Mouse (Mus musculus) monocyte, adult 5-6 weeks (primary cell): ENCODE measurements around the gene Snx25. TPM values are rescaled to one million over a fixed set of nuclear protein-coding genes. Genes with fewer than 3 reads are reported as not detected.
"Not testable (repeated sequence)": the region's sequence is repeated elsewhere in the genome, so short reads cannot be mapped to it uniquely, and the experiment has no call there.

Source experiments
- ATAC-seq: fragments of 153-309, 156-312 bp; replicated peaks from 2 replicates; pipeline ENCODE4 v1.8.0; 2017; ENCODE audit warnings: mild to moderate bottlenecking; ENCODE audit not compliant: low TSS enrichment, insufficient number of reproducible peaks, severe bottlenecking, poor library complexity, low FRiP score
- total RNA-seq: library from RNA; stranded (forward); fragments of 200-1000, 200-491, 200-594 nt; gene quantifications from 3 replicates; pipeline ENCODE4 v1.2.3, GENCODE M21; 2017

Snx25 gene
- total RNA-seq, 1 experiment from 2014 or later, result 15.1 TPM

DNA sequence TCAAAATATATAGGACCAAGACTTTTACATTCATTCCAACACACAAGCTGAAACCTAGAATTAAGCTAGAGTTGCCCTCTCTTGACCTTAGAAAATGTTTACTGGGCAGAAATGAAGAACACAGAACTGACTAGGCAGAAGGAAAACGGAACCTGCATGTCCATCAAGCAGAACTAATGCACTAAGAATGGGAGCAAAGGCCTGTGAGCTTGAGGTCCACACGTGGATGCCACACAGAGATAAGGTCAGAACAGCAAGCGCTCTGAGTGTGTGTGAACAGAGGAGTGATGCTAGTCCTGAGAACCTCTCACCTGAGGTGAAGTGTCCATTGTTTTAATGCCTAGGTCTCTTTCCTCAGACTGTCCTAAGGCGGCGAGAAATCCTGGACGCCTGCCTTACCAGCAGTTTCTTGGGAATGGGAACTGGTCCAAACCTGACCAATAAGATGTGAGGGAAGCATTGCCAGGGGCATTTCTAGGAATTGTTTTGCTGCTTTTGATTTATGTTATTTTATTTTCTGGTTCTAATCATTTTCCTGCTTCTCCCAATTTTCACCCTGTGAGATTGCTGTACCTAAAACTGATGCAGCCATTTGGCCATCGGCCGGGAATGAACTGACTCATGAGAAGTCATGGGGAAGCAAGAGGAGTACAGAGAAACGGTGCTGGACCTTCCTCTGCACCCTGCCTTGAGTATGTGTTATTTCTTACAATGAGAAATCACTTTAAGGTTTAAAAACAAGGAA lies 11.4 kb downstream of the Snx25 start:
- no peak for ATAC-seq

DNA sequence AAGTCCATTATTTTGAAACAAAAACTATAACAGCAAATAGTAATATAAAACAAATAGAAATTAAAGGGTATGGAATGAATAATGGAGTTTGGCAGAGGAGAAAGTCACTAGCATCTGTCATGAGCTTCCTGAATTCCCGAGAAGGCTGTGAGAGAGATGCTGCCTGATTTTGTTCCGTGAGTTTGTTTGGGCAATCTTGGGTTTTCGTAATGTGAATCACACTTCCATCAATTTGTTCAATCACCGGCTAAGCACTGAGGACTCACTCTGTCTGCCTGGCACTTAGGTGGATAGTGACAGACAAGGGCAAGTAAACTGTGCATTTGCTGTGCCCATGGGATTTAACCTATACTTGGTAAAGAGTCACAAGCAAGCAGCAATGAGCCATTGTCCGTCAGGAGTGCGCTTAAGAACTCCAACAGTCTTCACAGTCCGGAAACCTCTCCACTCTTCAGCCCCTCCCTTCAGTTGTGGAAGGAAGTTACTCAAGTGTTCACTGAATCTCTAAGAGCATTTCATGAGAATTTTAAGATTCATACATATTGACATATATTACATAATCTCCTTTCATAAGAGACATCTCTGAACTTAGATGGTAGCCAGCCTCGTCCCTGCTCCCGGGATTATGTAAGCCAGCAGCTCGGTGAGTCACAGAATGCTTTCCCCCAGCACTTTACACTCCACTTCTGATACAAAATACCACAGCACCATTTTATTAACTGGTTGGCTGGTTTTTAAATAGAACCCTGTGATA lies 13.9 kb downstream of the Snx25 start:
- peak; percentile 47; the same call in 1 of the 2 replicates for ATAC-seq

DNA sequence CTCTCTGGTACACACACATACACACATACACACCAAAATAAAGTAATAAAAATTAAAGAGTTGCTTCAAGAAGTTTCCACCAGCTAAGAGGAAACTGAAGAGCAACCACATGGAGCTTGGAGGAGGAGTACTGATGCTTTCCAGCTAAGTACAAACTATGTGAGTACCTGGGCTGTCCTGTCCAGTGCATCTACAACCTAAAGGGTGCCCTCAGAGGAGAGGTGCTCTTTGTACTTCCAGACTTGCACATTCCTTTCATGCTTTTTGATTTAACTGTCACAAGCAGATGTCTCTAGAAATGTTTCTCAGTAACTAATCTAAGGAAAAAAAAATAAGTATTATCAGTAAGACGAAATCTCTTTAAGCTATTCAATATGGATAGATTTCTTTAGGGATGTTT lies 14.6 kb downstream of the Snx25 start:
- no peak for ATAC-seq

DNA sequence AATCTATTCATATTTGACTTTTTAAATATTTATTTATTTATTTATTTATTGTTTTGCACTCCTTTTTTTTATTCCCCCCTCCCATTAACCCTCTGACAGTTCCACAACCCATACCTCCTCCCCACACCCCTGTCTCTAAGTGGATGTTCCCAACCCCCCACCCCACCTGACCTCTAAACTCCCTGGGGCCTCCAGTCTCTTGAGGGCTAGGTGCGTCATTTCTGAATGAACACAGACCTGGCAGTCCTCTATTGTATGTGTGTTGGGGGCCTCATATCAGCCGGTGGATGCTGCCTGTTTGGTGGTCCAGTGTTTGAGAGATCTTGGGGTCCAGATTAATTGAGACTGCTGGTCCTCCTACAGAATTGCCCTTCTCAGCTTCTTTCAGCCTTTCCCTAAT lies 16.4 kb downstream of the Snx25 start:
- ATAC-seq, result not testable (repeated sequence)

DNA sequence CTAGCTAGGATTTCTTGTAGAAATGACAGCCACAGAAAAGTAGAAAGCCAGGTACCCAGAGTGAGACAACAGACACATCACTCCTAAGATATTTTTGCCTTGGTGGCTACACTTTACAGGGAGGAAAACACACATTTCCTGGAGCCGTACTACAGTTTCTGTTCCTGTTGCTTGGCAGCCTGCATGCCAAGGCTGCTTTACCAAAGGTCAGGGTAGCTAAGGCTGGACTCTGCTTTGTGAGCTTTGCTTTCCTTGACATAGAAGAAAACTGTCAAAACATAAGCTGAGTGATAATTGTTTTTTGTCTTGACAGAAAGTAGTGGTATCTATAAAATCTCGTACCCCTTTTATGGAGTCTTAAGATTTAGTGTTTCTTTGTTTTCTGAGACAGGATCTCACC lies 21.5 kb downstream of the Snx25 start:
- no peak for ATAC-seq

- no peak for ATAC-seq
Measured at GRCm38 (mm10) chr8:46122498-46122897, 29.5 kb downstream of the Snx25 start.

- no peak for ATAC-seq
Measured at GRCm38 (mm10) chr8:46119176-46119575, 32.8 kb downstream of the Snx25 start.

GRCm38 (mm10) chr8:46117172-46117571 lies 34.8 kb downstream of the Snx25 start:
- no peak for ATAC-seq

- ATAC-seq, result not testable (repeated sequence)
Measured at GRCm38 (mm10) chr8:46113421-46114170, 38.4 kb downstream of the Snx25 start.

GRCm38 (mm10) chr8:46107690-46108089 lies 44.3 kb downstream of the Snx25 start:
- ATAC-seq, result no peak

- ATAC-seq, result no peak
Measured at GRCm38 (mm10) chr8:46103434-46103833, 48.5 kb downstream of the Snx25 start.

DNA sequence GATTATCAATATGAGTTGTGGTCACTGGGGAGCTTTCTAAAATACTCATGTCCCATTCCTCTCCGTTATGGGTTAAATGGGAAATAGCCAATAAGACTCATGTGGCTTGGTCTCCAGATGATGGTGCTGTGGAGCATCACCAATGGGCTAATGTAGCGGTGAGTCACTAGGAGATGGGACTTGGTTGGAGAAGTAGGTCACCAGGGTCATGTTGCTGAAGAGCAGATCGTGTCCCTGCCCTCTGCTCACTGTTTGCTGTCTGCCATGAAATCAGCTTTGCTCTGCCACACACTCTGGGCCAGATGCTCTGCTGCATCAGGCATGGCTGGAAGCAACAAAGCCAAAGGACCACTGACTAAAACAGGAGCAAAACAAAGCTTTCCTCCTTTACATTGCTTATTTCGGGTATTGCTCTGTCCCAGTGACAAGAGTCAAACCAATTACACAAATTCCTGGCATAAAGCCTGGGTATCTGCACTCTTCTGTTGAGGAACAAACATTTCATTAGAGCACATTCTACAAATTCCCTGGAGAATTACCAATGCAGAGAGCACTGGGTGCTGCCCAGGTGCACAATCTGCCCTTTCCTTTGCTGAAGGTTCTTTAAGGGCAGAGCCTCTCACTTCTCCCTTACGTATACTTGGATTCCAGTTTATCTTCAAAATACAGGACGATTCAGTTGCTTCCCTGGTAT lies 59.1 kb downstream of the Snx25 start:
- no peak for ATAC-seq

DNA sequence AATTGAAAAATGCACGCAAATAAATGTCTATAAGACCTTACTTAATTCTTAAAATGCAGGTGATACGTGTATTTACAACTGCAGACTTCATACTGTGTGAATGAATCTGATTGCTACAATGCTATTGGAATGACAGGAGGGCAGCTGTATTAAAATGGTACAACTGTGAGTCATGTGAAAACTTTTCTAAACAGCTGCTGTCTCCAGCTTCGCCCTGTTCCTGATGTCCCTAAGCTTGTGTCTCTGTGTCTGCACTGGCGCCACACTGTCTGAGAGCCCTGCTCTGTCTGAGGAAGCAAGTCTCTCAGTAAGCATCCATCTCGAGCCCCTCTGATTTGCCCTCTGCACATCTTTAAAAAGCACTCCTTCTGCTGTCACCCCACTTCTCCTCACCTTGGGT lies 68.8 kb downstream of the Snx25 start:
- ATAC-seq, result no peak

- no peak for ATAC-seq
Measured at GRCm38 (mm10) chr8:46081030-46081429, 70.9 kb downstream of the Snx25 start.

DNA sequence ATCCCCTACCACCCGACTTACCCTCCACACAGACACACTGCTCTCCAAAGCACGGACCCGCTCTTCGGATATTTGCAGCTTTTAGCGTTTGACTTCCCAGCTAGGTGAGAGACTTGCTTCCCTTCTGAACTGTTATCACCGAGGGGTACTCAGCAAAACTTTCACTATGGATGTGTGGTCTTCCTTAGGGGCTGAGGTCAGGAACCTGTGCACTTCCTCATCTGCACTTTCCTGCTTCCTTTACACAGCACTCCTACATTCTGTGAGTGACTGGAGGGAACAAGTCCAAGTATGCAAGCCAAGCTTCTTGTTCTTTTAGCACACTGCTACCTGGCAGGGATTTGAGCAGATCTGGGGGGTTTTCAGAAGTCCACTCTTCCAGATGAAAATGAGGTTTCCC lies 73.1 kb downstream of the Snx25 start:
- ATAC-seq, result no peak

- no peak for ATAC-seq
Measured at GRCm38 (mm10) chr8:46075223-46075622, 76.7 kb downstream of the Snx25 start.

DNA sequence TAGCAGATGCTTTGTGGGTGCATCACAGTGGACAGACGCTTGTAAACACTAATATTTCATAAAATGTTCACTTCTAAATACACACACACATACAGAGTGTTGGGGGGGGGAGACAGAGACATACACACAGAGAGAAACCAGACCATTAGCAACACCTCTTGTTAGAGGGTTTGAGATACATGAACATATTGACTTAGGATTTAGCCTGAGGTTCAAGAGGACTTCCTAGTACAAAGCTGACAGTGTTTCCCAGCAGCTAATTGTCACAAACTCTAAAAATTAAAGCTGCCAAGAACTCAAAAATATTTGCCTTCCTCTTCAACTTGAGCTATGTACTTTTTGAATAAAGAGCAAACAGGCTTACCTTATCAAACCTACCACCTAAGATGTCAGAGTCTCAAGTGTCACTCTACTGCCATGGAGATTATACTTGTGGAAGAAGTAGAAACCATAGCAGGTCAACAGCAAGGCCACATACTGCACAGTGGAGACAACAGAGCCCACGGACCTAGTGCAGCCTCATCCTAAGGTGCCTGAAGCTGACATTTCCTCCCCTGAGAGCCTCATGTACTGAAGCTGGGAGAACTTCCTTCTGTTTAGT lies 78.3 kb downstream of the Snx25 start:
- ATAC-seq, result no peak

DNA sequence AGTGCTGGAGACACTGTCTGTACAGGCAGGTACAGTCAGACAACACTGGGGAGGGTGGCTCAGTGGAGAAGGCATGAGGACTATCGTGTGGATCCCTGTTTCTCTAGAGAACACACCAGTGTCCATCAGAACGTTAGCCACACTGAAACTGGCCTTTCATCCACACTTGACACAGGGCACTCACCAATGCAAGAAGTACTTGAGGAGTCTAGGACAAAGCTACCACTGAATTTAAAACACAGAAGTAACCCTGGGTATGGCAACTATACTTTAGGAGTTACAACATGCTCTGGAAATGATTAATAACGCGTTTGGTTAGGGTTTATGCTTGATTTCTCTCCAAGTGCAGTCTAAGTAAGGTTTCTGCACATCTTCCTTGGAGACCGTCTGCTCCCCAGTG lies 79.2 kb downstream of the Snx25 start:
- ATAC-seq, result no peak

DNA sequence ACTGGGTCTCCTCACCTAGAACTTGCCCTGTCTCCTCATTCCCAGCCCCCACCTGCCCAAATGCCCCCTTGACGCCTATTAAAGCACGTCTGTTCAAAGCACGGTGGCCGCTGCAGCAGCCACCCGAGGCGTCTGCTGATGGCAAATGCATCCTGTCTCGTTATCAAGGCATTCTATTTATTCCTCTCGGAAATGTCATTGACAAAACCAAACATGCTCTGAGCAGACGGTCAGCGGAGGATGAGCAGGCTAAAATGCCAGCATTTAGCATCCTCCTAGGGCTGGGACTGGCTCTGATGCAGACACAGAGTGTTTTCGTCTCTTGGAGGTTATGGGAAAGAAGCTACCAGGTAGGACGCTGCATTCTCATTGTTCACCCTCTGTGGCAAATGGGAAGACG lies 111.7 kb downstream of the Snx25 start:
- no peak for ATAC-seq
